Mouse (Mus musculus): Measurements from ENCODE around the gene E330017A01Rik. TPM values are rescaled to one million over a fixed set of nuclear protein-coding genes. Genes with fewer than 3 reads are reported as not detected.

Gene E330017A01Rik
- polyA plus RNA-seq (2012; rRNA removed) = not detected in 2 replicates

DNA sequence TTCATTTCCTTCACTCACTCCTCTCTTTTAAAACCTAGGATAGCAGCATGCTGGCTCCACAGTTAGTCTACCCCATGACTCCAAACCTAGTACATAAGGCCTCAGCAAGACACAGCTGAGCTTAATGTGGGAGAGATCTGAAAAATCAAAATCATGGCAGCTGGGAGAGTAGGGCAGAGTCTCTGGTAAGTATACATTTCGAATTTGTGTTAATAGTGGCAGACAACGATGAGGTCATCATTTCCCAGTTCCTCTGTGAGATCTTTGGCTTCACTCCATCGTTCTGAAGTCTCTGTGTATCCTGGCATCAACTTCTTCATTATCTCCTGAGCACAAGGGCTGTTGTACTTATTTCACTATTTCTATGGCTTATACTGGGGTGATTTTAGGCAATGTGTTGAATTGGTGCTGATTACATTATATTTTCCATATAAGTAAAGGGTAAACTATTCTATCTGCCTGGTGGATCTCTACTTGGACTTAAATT, at the start of gene E330017A01Rik:
Gene E330017A01Rik (minus strand): TSS at position 51 of the 487 bp plus-strand sequence.
- no peaks in the 10 kb centered on the region for H3K4me1 ChIP-seq (ENCODE audit: control insufficient read depth, insufficient read depth, low read length)
- H3K4me3 ChIP-seq (ENCODE audit: insufficient read depth, low read length) = no peak within 1 kb of the TSS
- no peak within 1 kb of the TSS for H3K27ac ChIP-seq (ENCODE audit: insufficient read depth, low read length)
- TF ChIP-seq POLR2A (IDR thresholded peaks at IDR 0.05; ENCODE audit: extremely low read depth, insufficient read depth, low read length) (no peak), CTCF (IDR thresholded peaks at IDR 0.05; ENCODE audit: extremely low read depth, insufficient read depth, low read length) (no peak)

DNA sequence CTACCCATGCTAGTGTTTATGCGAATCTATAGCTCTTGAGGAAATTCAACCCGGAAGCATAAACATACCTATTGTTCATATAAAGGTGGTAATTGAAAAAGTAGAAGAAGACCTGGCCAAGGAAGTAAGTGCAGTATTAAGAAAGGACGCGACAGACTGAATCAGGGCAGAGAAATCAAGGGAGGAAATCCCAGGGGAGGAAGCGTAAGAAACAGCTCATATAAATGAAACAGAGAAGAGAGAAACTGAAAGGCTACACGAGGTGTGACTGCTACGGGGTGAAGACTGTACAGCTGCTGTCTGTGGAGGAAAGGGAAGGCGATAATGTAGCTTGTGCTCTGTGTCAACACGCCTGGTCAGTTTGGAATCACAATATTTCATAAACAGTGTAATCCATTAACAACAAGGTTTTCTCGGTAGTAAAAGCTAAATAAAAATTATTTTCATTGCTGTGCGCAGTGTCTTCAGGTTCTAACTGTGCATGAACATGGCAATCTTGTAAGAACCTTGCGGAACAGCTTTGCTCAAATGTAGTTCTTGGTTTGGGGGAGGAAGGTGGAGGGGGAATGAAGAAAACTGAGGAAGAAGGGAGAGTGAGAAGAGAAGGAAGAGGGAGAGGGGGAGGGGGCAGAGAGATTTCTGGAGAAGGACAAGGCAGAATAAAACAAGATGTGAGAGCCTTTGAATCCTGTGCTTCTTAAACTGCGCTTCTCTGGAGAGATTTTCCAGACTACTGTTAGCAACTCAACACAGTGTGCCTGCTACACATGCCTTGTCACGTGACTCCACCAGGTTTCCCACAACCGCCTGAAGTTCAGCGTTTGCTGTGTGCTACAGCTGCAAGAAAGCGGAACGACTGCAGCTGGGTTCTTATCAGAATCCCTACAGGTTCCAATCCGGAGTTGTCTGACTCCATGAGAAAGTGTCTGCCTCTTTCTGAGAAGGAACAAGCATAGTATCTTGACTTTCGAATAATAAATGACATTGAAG, 47.3 kb upstream of the E330017A01Rik start:
- Histone ChIP-seq H3K27ac (ENCODE audit: insufficient read depth, low read length) (no peak overlapping the region), H3K4me3 (ENCODE audit: insufficient read depth, low read length) (no peak overlapping the region), H3K4me1 (ENCODE audit: control insufficient read depth, insufficient read depth, low read length) (no peaks in the 10 kb centered on the region)
- no peak for TF ChIP-seq CTCF (IDR thresholded peaks at IDR 0.05; ENCODE audit: extremely low read depth, insufficient read depth, low read length)
- TF ChIP-seq POLR2A (IDR thresholded peaks at IDR 0.05; ENCODE audit: extremely low read depth, insufficient read depth, low read length) = no peak

DNA sequence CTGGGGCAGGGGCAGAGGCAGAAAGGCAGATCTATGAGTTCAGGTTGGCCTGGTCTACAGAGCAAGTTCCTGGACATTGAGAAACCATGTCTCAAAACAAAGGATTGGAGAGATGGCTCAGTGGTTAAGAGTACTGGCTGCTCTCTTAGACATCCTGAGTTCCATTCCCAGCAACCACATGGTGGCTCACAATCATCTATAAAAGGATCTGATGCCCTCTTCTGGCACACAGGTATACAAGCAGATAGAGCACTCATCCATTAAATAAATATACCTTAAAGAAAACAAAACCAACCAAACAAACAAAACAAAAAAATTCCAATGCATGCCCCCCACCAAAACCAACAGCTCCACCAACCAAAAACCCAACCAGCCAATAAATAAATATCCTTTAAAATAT, 46.0 kb upstream of the E330017A01Rik start:
- Histone ChIP-seq H3K4me1 (ENCODE audit: control insufficient read depth, insufficient read depth, low read length) (no peaks in the 10 kb centered on the region), H3K27ac (ENCODE audit: insufficient read depth, low read length) (no peak overlapping the region), H3K4me3 (ENCODE audit: insufficient read depth, low read length) (no peak overlapping the region)
- TF ChIP-seq CTCF (IDR thresholded peaks at IDR 0.05; ENCODE audit: extremely low read depth, insufficient read depth, low read length) = 0 out of 2 replicates have a peak, but pooled peaks have one; percentile 6
- no peak for TF ChIP-seq POLR2A (IDR thresholded peaks at IDR 0.05; ENCODE audit: extremely low read depth, insufficient read depth, low read length)

DNA sequence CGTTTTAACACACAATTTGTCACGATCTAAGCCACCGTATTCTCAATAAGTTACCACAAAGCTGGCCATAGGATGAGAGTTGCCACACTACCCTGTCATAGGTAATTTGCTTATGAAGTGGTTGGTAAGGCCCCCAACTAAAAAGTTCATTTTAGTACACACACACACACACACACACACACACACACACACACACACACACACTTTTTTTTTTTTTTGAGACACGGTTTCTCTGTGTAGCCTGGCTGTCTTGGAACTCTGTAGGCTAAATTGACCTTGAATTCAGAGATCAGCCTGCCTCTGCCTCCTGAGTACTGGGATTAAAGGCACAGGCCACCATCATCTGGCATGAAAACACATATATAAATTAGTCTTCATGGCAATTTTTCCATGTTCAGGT, 45.4 kb upstream of the E330017A01Rik start:
- no peaks in the 10 kb centered on the region for H3K4me1 ChIP-seq (ENCODE audit: control insufficient read depth, insufficient read depth, low read length)

DNA sequence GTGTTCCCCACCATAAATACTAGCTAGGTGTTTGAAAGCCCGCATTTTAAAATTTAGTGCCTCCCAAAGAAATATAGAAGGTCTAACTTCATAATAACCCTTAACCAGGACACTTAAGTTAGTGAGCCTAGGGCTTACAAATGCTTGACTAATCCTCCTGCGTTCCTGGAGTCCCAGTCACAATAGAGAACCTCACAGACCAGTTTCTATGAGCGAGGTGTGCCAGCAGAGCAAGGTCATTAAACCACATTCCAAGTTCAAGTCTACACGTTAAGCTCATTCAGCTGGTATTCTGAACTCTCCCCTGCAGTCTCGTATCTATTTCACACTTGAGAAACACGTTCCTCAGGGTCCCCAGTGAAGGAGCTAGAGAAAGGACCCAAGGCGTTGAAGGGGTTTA, 44.3 kb upstream of the E330017A01Rik start:
- H3K27ac ChIP-seq (ENCODE audit: insufficient read depth, low read length) = no peak overlapping the region
- TF ChIP-seq CTCF (IDR thresholded peaks at IDR 0.05; ENCODE audit: extremely low read depth, insufficient read depth, low read length) (no peak), POLR2A (IDR thresholded peaks at IDR 0.05; ENCODE audit: extremely low read depth, insufficient read depth, low read length) (no peak)
- H3K4me1 ChIP-seq (ENCODE audit: control insufficient read depth, insufficient read depth, low read length) = no peaks in the 10 kb centered on the region
- H3K4me3 ChIP-seq (ENCODE audit: insufficient read depth, low read length) = no peak overlapping the region

More for the DNA sequence above, 45.4 kb upstream of the E330017A01Rik start:
- Histone ChIP-seq H3K27ac (ENCODE audit: insufficient read depth, low read length) (no peak overlapping the region), H3K4me3 (ENCODE audit: insufficient read depth, low read length) (no peak overlapping the region)
- TF ChIP-seq CTCF (IDR thresholded peaks at IDR 0.05; ENCODE audit: extremely low read depth, insufficient read depth, low read length) (no peak), POLR2A (IDR thresholded peaks at IDR 0.05; ENCODE audit: extremely low read depth, insufficient read depth, low read length) (no peak)

DNA sequence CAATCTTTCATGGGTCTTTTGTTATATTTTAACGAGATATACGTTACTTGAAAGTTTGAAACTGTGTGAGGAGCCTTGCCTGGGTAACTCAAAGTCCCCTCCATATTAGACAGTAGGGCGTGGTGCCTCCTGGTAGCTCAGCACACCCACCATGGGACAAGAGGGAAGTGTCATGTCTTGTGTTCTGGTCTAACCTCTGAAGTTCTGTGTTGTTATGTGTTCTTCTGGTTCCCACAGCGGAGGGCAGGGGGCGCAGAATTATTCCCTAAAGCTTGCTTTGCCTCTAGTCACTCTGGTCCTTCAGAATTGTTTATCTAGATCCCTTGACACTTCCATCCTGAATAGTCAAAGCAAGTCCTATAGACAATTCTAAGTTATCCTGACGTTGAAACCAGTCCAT, 43.5 kb upstream of the E330017A01Rik start:
- no peaks in the 10 kb centered on the region for H3K4me1 ChIP-seq (ENCODE audit: control insufficient read depth, insufficient read depth, low read length)
- TF ChIP-seq CTCF (IDR thresholded peaks at IDR 0.05; ENCODE audit: extremely low read depth, insufficient read depth, low read length) (no peak), POLR2A (IDR thresholded peaks at IDR 0.05; ENCODE audit: extremely low read depth, insufficient read depth, low read length) (no peak)
- no peak overlapping the region for H3K4me3 ChIP-seq (ENCODE audit: insufficient read depth, low read length)
- H3K27ac ChIP-seq (ENCODE audit: insufficient read depth, low read length) = no peak overlapping the region

DNA sequence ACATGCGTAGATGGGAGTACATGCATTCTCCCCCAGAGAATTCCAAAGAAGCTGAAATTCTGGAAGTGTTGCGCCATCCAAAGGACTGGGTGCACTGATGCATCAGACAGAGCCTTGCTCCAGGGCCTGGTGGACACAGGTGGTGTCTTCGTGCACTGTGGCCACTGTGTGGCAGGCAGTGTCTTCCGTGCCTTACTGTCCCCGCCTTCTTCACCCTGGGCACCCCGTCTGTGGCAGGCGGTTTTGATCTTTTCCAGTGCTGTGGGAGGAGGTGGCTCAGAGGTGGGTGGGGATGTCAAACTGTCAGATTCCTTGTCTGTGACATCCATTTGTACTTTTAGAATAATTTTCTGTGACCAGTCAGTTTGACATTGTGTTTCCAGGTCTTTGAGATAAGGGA, 40.1 kb upstream of the E330017A01Rik start:
- Histone ChIP-seq H3K4me3 (ENCODE audit: insufficient read depth, low read length) (no peak overlapping the region), H3K27ac (ENCODE audit: insufficient read depth, low read length) (no peak overlapping the region), H3K4me1 (ENCODE audit: control insufficient read depth, insufficient read depth, low read length) (peaks cover 2% of the 10 kb centered on the region; the same call in 1 of the 2 replicates)
- TF ChIP-seq CTCF (IDR thresholded peaks at IDR 0.05; ENCODE audit: extremely low read depth, insufficient read depth, low read length) = 0 out of 2 replicates have a peak, but pooled peaks have one; percentile 1
- TF ChIP-seq POLR2A (IDR thresholded peaks at IDR 0.05; ENCODE audit: extremely low read depth, insufficient read depth, low read length) = no peak

DNA sequence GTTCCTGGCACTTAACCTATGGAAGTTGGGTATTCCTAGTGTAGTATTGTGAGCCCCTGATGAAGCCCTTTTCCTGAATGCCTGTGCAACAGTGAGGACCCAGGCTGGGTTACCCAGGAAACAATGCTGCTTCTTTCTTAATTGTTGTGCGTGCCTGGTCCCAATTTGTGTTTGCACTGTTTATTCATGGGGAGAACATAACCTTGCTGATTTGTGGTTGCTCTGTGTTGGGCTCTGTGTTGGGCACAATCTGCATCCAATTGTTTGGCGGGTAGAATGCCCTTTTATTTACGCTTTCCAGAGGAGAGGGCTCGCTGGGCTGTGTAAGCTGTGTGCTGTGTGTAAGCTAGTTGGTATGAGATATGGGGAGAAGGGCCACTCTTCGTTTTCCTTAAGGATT, 39.0 kb upstream of the E330017A01Rik start:
- Histone ChIP-seq H3K4me1 (ENCODE audit: control insufficient read depth, insufficient read depth, low read length) (peaks cover 2% of the 10 kb centered on the region; the same call in 1 of the 2 replicates), H3K27ac (ENCODE audit: insufficient read depth, low read length) (peak overlapping the region; percentile 79), H3K4me3 (ENCODE audit: insufficient read depth, low read length) (no peak overlapping the region)
- TF ChIP-seq POLR2A (IDR thresholded peaks at IDR 0.05; ENCODE audit: extremely low read depth, insufficient read depth, low read length) (no peak), CTCF (IDR thresholded peaks at IDR 0.05; ENCODE audit: extremely low read depth, insufficient read depth, low read length) (no peak)

DNA sequence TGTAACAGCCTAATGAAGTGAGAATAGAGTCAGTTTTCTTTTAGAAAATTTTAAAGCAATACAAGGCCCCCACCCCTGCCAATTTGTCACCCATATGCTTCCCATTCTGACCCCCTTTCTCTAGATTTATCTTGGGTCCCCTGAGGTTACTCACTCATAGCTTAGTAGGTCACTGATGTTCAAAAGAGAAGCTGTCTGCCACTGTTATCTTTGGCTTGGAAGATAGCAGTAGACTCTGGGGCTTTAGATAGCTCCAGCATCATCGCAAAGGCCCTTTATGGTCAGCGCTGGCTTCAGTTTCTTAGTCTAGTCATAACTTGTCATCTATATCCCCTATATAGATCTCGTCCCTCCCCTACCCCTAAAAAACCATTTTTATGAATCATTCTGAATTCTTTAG, 38.1 kb upstream of the E330017A01Rik start:
- Histone ChIP-seq H3K4me1 (ENCODE audit: control insufficient read depth, insufficient read depth, low read length) (peaks cover 2% of the 10 kb centered on the region; the same call in 1 of the 2 replicates), H3K27ac (ENCODE audit: insufficient read depth, low read length) (no peak overlapping the region), H3K4me3 (ENCODE audit: insufficient read depth, low read length) (no peak overlapping the region)
- TF ChIP-seq CTCF (IDR thresholded peaks at IDR 0.05; ENCODE audit: extremely low read depth, insufficient read depth, low read length) (no peak), POLR2A (IDR thresholded peaks at IDR 0.05; ENCODE audit: extremely low read depth, insufficient read depth, low read length) (no peak)

Data from cortical plate, adult 2 months (tissue).